Mouse (Mus musculus) lung, embryonic 16.5 days (tissue): ENCODE results near the gene Topors. TPM values are rescaled to one million over a fixed set of nuclear protein-coding genes. Genes with fewer than 3 reads are reported as not detected.
"Not testable (repeated sequence)": the region's sequence is repeated elsewhere in the genome, so short reads cannot be mapped to it uniquely, and the experiment has no call there.

Experiments used
- ATAC-seq: fragments of 200-750 bp; cut with Nextera tagmentation; 2 replicates; pipeline ENCODE4 v1.8.0; 2017; ENCODE audit warnings: low read depth, mild to moderate bottlenecking, moderate library complexity
- H3K27ac ChIP-seq: fragments of 300-500 bp; sonication (generic); 2 replicates; pipeline ENCODE4 v1.5.1; 2014; ENCODE audit warnings: mild to moderate bottlenecking, control low read depth, low read length
- H3K27me3 ChIP-seq: fragments of 300-500 bp; sonication (generic); 2 replicates; pipeline ENCODE4 v1.6.1; 2014; ENCODE audit warnings: low read depth, low read length, mixed read lengths; ENCODE audit not compliant: control insufficient read depth, insufficient read depth
- H3K36me3 ChIP-seq: fragments of 300-500 bp; sonication (generic); 2 replicates; pipeline ENCODE4 v1.6.1; 2014; ENCODE audit warnings: low read length; ENCODE audit not compliant: control insufficient read depth, insufficient read depth
- H3K4me1 ChIP-seq: fragments of 300-500 bp; sonication (generic); replicated peaks from 2 replicates; pipeline ENCODE4 v1.6.1; 2014; ENCODE audit warnings: low read length, mixed read lengths; ENCODE audit not compliant: control insufficient read depth, insufficient read depth
- H3K4me2 ChIP-seq: fragments of 300-500 bp; sonication (generic); 2 replicates; pipeline ENCODE4 v1.6.1; 2014; ENCODE audit warnings: low read depth, low read length, control low read depth
- H3K4me3 ChIP-seq: fragments of 300-500 bp; sonication (generic); 2 replicates; pipeline ENCODE4 v1.5.1; 2014; ENCODE audit warnings: mild to moderate bottlenecking, low read length, control low read depth
- H3K9ac ChIP-seq: fragments of 300-500 bp; sonication (generic); 2 replicates; pipeline ENCODE4 v1.6.1; 2014; ENCODE audit warnings: low read length, control low read depth
- H3K9me3 ChIP-seq: fragments of 300-500 bp; sonication (generic); 2 replicates; pipeline ENCODE4 v1.6.1; 2016; ENCODE audit warnings: low read length; ENCODE audit not compliant: control insufficient read depth
- WGBS: fragments of 180-500 bp; shearing (Covaris S2); extraction: QIAGEN DNeasy Blood & Tissue Kit; methylation state at CpG from one replicate; pipeline ENCODE4 v1.1.7; 2014; 5-methylcytosine and 5-hydroxymethylcytosine counted together
- polyA plus RNA-seq: library from polyadenylated mRNA; unstranded; fragments of >200 nt; fragmentation: Nextera tagmentation; extraction: Ambion mirVana; gene quantifications from 2 replicates; pipeline ENCODE4 v1.2.1, GENCODE M21; 2015

The Topors gene
- polyA plus RNA-seq, 1 experiment from 2014 or later = 39.2 TPM

DNA sequence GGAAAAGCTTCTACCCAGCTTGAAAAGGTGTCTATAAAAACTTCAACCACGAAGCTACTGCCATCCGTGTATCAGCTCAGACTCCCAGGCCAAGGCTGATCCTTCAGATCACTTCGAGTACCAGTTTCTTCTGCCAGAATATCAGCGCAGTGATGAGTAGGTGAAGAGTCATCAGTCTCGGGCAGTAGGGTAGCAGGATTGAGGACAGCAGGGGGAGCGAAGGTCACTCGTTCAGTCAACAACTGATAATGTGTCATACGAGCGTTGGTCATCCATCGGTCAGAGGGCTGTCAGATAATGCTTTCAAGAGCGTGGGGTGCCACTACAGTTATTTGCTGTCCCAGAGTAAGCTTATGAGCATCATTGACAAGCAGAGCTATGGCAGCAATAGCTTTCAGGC is 21.9 kb upstream of the Topors start:
- H3K27ac ChIP-seq, H3K9ac ChIP-seq, H3K36me3 ChIP-seq, H3K4me3 ChIP-seq, H3K4me1 ChIP-seq, H3K9me3 ChIP-seq, H3K27me3 ChIP-seq, H3K4me2 ChIP-seq, ATAC-seq: not testable (repeated sequence)
- WGBS = 86% methylated on average over 11 of the region's 11 CpGs

DNA sequence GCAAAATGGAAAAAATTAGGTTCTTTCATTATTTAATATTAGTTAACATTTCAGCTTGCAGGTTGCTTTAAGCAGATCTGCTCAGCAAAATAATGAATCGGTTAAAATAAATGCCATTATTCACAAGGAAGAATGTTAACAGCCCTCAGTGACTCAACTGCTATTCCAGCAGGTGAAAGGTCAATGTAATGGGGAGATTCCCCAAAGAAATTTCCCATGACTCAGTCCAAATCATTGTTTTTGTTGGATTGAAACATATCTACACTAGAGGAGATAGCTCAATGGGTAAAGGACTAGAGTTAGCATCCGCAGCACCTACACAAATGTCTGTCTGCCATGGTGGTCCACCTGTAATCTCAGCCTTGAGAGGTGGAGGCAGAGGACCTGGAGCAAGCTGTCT is 19.4 kb upstream of the Topors start:
- Histone ChIP-seq H3K4me3 (no peak overlapping the region), H3K4me2 (no peak overlapping the region), H3K9me3 (0 out of 2 replicates have a peak, but pooled peaks cover 2% of the 10 kb centered on the region), H3K36me3 (no peaks in the 10 kb centered on the region), H3K27me3 (no peaks in the 10 kb centered on the region), H3K4me1 (no peaks in the 10 kb centered on the region), H3K9ac (no peak overlapping the region), H3K27ac (no peak overlapping the region)
- 83% methylated on average over 2 of the region's 2 CpGs for WGBS
- no peak for ATAC-seq

DNA sequence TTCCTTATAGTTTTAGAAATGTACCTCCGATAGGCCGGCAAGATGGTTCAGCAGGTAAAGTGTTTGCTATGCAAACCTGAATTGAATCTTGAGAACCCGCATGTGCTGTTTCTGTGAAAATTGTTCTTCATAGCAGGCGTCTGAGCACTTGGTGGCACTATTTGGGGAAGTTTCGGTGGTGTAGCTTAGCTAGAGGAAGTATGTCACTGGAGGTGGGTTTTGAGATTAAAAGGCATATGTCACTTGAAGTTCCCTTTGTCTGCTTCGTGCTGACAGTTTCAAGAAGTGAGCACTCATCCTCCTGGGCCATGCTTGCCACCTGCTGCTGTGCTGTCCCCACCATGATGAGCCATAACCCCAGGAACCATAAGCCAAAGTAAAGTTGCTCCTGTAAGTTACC is 17.8 kb upstream of the Topors start:
- no peak overlapping the region for H3K4me3 ChIP-seq
- H3K4me1 ChIP-seq = no peaks in the 10 kb centered on the region
- no peak overlapping the region for H3K27ac ChIP-seq
- no peak overlapping the region for H3K9ac ChIP-seq
- no peaks in the 10 kb centered on the region for H3K27me3 ChIP-seq
- no peaks in the 10 kb centered on the region for H3K36me3 ChIP-seq
- no peak for ATAC-seq
- H3K9me3 ChIP-seq = 0 out of 2 replicates have a peak, but pooled peaks cover 2% of the 10 kb centered on the region
- H3K4me2 ChIP-seq = no peak overlapping the region
- WGBS = 52% methylated on average over 6 of the region's 6 CpGs

DNA sequence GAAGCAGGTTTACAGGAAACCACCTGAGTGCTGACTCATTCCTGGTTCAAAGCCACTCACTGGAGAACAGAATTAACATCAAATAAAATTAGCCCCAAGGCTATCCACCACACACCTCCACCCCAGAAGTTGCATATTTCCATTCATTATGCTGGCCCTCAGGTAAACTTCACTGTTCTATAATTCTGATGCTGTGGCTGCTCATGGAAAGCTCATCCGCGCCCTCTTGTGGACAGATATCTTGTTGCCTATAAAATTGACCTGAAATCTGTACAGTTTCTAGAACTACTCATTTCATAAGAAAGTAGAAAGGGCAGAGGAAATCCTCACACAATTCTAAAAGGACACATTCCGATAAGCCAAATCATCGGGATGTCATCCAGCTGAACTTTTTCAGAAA is 15.9 kb upstream of the Topors start:
- H3K4me1 ChIP-seq = no peaks in the 10 kb centered on the region
- H3K36me3 ChIP-seq = no peaks in the 10 kb centered on the region
- no peak overlapping the region for H3K9ac ChIP-seq
- no peak overlapping the region for H3K4me3 ChIP-seq
- H3K4me2 ChIP-seq = no peak overlapping the region
- ATAC-seq = no peak
- no peaks in the 10 kb centered on the region for H3K27me3 ChIP-seq
- no peak overlapping the region for H3K27ac ChIP-seq
- 13% methylated on average over 4 of the region's 4 CpGs for WGBS
- H3K9me3 ChIP-seq = 0 out of 2 replicates have a peak, but pooled peaks cover under 1% of the 10 kb centered on the region

DNA sequence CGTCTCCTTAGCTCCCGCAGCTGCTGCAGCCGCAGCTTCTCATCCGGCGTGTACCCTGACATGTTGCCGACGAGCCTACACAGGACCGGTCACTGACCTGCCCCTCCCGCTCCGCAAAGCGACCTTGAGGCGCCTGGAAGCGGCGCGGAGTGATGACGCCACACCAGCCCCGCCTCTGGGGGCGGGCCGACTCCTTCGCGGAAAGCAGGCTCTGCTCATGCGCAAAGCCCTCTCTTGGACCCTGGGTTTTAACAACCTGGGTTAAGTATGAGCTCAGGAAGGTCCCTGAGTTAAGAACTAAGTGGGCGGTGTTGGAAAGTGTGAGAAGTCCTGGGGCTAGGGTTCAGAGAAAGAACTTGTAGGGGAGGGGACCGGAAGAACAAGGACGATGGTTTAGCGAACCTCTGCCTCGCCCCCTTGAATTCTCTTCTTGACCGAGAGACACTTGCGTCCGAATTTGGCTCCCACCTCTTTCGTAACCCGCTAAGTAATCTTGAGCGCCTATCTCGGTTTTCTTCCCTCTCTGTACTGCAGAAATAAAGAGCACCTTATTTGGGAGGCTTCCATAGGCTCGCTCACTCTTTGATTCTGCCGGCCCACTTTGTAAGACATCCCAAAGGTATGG is 9.7 kb upstream of the Topors start, which contains the start of gene Ndufb6:
Gene Ndufb6, minus strand, starts transcription at position 146 of the 625 bp plus-strand sequence.
- H3K36me3 ChIP-seq = peaks cover 9% of the 10 kb centered on the region; the same call in 1 of the 2 replicates
- peaks cover 9% of the 10 kb centered on the region; the same call in 1 of the 2 replicates for H3K4me1 ChIP-seq
- H3K9ac ChIP-seq = peak within 1 kb of the TSS; percentile 95
- H3K27ac ChIP-seq = peak within 1 kb of the TSS; percentile 85
- WGBS = under 1% methylated on average over 36 of the region's 36 CpGs
- H3K9me3 ChIP-seq = no peaks in the 10 kb centered on the region
- H3K27me3 ChIP-seq = no peaks in the 10 kb centered on the region
- H3K4me3 ChIP-seq = peak within 1 kb of the TSS; percentile 99
- ATAC-seq = peak; percentile 97
- peak within 1 kb of the TSS; percentile 96 for H3K4me2 ChIP-seq

DNA sequence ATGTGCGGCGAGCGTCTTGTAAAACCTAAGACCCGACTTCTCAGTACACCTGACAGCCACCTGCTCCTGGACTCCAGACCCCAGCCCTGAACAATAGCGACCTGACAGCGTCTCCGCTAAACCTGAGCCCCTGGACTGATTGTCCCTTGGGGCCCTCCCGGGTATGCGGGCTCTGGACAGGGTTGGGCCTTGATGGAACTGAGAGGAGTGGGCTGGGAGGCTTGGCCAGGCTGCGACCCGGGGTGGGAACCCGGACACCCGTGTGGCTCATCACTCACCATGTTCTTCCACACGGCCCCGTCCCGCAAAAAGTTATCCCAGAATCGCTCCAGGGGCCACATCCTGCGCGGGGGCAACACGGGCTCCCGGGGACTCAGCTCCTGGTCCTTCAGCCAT is 9.2 kb upstream of the Topors start:
- 0% methylated on average over 21 of the region's 21 CpGs for WGBS
- Histone ChIP-seq H3K9me3 (no peaks in the 10 kb centered on the region), H3K9ac (peak overlapping the region; percentile 95), H3K4me1 (peaks cover 9% of the 10 kb centered on the region; the same call in 1 of the 2 replicates), H3K4me3 (peak overlapping the region; percentile 99), H3K27ac (peak overlapping the region; percentile 85), H3K4me2 (peak overlapping the region; percentile 96), H3K36me3 (peaks cover 9% of the 10 kb centered on the region; the same call in 1 of the 2 replicates), H3K27me3 (no peaks in the 10 kb centered on the region)
- peak; percentile 51 for ATAC-seq

DNA sequence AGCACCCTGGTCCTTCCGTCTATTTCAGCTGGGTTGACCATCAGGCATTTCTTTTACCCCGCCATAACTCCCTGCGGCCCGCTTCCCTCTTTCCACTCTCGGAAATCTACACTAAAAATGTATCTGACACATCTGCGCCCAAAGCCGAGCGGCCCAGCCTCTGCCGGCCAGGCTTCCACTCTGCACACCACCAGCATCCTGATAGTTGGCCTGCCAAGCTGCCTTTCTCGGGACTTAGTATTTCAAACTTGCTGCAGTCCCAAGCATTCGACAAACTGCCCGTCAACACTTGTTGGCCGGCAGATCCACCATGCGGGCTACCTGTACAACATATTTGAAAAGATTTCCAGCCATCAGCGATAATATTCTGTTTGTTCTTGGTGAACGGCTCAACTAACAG is 815 bp downstream of the Topors start:
- Histone ChIP-seq H3K9me3 (no peaks in the 10 kb centered on the region), H3K27ac (peak overlapping the region; percentile 95), H3K27me3 (no peaks in the 10 kb centered on the region), H3K4me2 (peak overlapping the region; percentile 90), H3K4me3 (peak overlapping the region; percentile 90), H3K36me3 (peaks cover 9% of the 10 kb centered on the region), H3K4me1 (peaks cover 16% of the 10 kb centered on the region), H3K9ac (peak overlapping the region; percentile 95)
- WGBS = under 1% methylated on average over 16 of the region's 16 CpGs
- ATAC-seq = peak; percentile 4; the same call in 1 of the 2 replicates

DNA sequence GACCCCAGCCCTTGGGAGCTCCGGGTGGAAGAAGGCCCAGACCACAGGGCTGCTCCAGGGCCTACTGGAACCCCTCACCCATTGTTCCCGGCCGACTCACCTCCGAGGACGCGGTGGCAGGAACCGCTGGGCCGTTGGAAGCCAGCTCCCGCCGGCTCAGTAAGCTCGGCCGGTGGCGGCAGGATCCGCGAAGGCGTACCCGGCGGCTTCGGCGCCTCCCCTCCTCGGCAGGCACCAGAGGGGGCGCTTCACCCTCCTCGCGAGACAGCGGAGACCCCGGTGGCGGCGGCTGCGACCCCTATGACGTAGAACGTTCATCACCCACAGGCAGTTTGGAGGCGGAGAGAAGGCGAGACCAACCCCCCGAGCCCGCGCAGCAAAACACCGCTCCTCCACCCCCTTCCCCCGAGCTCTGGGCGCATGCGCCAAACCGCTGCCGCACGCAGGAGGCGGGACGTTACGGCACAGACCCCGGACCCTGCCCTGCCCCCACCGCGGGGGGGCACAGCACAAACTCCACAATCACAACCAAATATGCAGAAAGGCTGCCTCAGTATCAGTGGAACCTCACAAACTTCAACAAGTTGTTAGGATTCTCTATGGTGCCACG is 1.3 kb downstream of the Topors start:
- under 1% methylated on average over 48 of the region's 50 CpGs for WGBS
- H3K4me3 ChIP-seq = peak overlapping the region; percentile 90
- peak overlapping the region; percentile 95 for H3K9ac ChIP-seq
- peak overlapping the region; percentile 90 for H3K4me2 ChIP-seq
- no peaks in the 10 kb centered on the region for H3K9me3 ChIP-seq
- peaks cover 16% of the 10 kb centered on the region for H3K4me1 ChIP-seq
- H3K36me3 ChIP-seq = peaks cover 9% of the 10 kb centered on the region
- peak overlapping the region; percentile 95 for H3K27ac ChIP-seq
- no peaks in the 10 kb centered on the region for H3K27me3 ChIP-seq
- peak; percentile 84 for ATAC-seq

DNA sequence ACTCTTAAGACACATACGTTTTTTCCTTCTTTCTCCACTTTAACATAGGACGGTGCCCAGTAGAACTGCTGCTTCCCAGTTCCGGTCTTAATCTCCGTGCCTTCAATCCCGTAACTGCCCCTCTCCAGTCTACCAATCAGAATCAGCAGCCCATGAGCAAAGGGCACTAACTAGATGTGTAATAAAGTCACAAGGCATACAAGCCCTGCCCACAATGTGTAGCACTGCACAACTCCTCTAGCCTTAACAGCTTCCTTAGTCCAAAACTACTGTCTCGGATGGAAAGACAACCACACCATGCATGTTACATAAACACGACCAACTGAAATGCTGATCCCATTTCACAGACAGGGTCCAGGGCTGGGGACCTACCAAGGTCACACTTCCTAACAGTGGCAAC is 2.0 kb downstream of the Topors start:
- ATAC-seq = 0 out of 2 replicates have a peak, but pooled peaks have one; percentile 0
- Histone ChIP-seq H3K4me2 (peak overlapping the region; percentile 90), H3K27ac (peak overlapping the region; percentile 95), H3K4me1 (peaks cover 16% of the 10 kb centered on the region), H3K27me3 (no peaks in the 10 kb centered on the region), H3K4me3 (peak overlapping the region; percentile 90), H3K9ac (peak overlapping the region; percentile 95), H3K9me3 (no peaks in the 10 kb centered on the region), H3K36me3 (peaks cover 6% of the 10 kb centered on the region)
- 49% methylated on average over 7 of the region's 7 CpGs for WGBS
